Mouse (Mus musculus): ENCODE results near the gene Mtg2. TPM values are rescaled to one million over a fixed set of nuclear protein-coding genes. Genes with fewer than 3 reads are reported as not detected.

Gene Mtg2
- polyA plus RNA-seq, 1 experiment from 2014 or later, result 33.1 TPM

- Histone ChIP-seq H3K36me3 (ENCODE audit: control insufficient read depth, insufficient read depth, low read length) (peaks cover 61% of the 10 kb centered on the region), H3K27me3 (replicated peaks; ENCODE audit: control insufficient read depth, insufficient read depth, low read length) (no peaks in the 10 kb centered on the region), H3K4me2 (ENCODE audit: low read length) (no peak overlapping the region), H3K27ac (ENCODE audit: low read depth, low read length) (no peak overlapping the region), H3K9ac (ENCODE audit: low read depth, low read length) (no peak overlapping the region), H3K4me1 (ENCODE audit: control insufficient read depth, insufficient read depth, low read depth, low read length) (peaks cover 11% of the 10 kb centered on the region), H3K9me3 (ENCODE audit: control insufficient read depth, low read length) (no peaks in the 10 kb centered on the region), H3K4me3 (ENCODE audit: low read length) (no peak overlapping the region)
- ATAC-seq, result no peak
- 75% methylated on average over 3 of the region's 3 CpGs for WGBS
Observed at GRCm38 (mm10) chr2:180032925-180033324, 37.5 kb upstream of the Mtg2 start.

DNA sequence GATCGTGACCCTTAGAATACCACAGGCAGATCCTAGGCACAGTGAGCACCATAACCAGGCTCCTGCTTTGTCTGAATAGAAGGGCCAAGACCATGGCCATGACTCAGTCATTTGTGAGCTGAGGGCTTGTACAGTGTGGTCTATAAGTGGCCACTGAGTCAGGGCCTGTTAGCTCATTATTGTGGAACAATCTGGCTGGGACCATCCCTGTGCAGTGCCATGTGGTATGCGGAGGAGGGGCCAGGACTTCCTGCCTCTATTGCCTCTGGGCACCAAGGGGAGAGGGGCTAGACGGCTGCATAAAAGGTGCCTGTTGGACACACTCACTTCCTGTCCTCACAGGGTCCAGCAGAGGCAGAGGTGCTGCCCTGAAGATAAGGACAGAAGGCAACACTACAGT, 36.4 kb upstream of the Mtg2 start:
- WGBS, result 68% methylated on average over 3 of the region's 3 CpGs
- Histone ChIP-seq H3K4me1 (ENCODE audit: control insufficient read depth, insufficient read depth, low read depth, low read length) (peaks cover under 1% of the 10 kb centered on the region), H3K36me3 (ENCODE audit: control insufficient read depth, insufficient read depth, low read length) (peaks cover 70% of the 10 kb centered on the region), H3K4me2 (ENCODE audit: low read length) (no peak overlapping the region), H3K4me3 (ENCODE audit: low read length) (no peak overlapping the region), H3K9ac (ENCODE audit: low read depth, low read length) (no peak overlapping the region), H3K27ac (ENCODE audit: low read depth, low read length) (no peak overlapping the region), H3K9me3 (ENCODE audit: control insufficient read depth, low read length) (no peaks in the 10 kb centered on the region), H3K27me3 (replicated peaks; ENCODE audit: control insufficient read depth, insufficient read depth, low read length) (no peaks in the 10 kb centered on the region)
- ATAC-seq, result no peak; the same call in 1 of the 2 replicates

- Histone ChIP-seq H3K4me3 (ENCODE audit: low read length) (no peak overlapping the region), H3K9me3 (ENCODE audit: control insufficient read depth, low read length) (no peaks in the 10 kb centered on the region), H3K4me1 (ENCODE audit: control insufficient read depth, insufficient read depth, low read depth, low read length) (peaks cover 2% of the 10 kb centered on the region; the same call in 1 of the 2 replicates), H3K27me3 (replicated peaks; ENCODE audit: control insufficient read depth, insufficient read depth, low read length) (no peaks in the 10 kb centered on the region), H3K9ac (ENCODE audit: low read depth, low read length) (no peak overlapping the region), H3K4me2 (ENCODE audit: low read length) (no peak overlapping the region), H3K36me3 (ENCODE audit: control insufficient read depth, insufficient read depth, low read length) (peaks cover 70% of the 10 kb centered on the region), H3K27ac (ENCODE audit: low read depth, low read length) (no peak overlapping the region)
- no peak for ATAC-seq
- WGBS, result 69% methylated on average over 5 of the region's 5 CpGs
Observed at GRCm38 (mm10) chr2:180034753-180035152, 35.6 kb upstream of the Mtg2 start.

DNA sequence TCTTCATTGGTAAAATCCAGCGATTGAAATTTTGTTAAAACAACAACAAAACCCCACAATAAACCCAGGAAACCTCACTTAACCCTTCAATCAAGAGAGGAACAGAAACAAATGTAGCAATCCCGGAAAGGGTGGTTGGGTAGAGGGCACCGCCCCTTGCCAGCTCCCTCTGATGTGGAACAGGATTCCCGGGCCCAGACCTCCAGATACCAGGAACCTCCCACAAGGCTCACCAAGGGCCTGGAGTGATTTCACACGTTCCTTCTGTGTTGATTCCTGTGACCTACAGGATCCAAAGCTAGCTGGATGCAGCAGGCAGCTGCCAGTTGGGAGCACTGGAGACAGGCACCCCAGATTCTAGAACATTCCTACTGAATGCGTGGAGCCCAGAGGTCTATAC, 30.0 kb upstream of the Mtg2 start:
- 67% methylated on average over 6 of the region's 6 CpGs for WGBS
- peaks cover 33% of the 10 kb centered on the region for H3K36me3 ChIP-seq (ENCODE audit: control insufficient read depth, insufficient read depth, low read length)
- H3K9me3 ChIP-seq (ENCODE audit: control insufficient read depth, low read length), result no peaks in the 10 kb centered on the region
- peaks cover 34% of the 10 kb centered on the region for H3K4me1 ChIP-seq (ENCODE audit: control insufficient read depth, insufficient read depth, low read depth, low read length)
- H3K4me2 ChIP-seq (ENCODE audit: low read length), result peak overlapping the region; percentile 57
- no peak overlapping the region for H3K27ac ChIP-seq (ENCODE audit: low read depth, low read length)
- H3K27me3 ChIP-seq (replicated peaks; ENCODE audit: control insufficient read depth, insufficient read depth, low read length), result no peaks in the 10 kb centered on the region
- ATAC-seq, result no peak
- no peak overlapping the region for H3K4me3 ChIP-seq (ENCODE audit: low read length)
- peak overlapping the region; percentile 30 for H3K9ac ChIP-seq (ENCODE audit: low read depth, low read length)

DNA sequence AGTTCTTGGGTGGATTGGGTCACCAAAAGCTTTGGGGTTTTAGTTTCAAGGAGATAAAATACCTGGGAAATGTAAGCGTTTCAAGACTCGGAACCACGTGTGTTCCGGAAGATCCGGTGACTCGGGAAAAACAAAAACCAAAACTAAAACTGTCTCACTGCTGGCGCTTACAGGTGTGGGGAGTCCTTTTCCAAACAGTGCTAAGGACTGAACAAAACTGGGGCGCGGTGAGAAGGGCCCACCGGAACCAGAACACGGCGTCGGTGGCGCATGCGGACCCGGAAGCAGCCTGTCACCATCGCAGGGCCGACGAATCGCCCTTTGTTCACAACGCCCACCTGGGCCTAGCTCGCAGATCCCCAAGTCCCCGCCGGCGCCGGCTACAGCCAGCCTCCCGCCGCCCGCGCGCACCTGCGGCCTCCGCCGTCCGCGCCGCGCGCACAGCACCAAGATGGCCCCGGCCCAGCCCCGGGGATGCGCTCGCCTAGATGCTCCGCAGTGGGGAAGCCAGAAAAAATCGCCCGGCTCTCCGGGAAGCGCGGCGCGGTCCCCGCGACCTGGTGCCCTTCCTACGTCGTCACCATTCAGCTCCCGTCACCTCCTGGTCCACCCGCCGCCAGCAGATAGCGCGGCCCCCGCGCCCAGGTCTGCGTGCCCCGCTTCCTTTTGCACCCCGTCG, 28.7 kb upstream of the Mtg2 start:
- WGBS, result under 1% methylated on average over 46 of the region's 66 CpGs
- peak overlapping the region; percentile 57 for H3K4me2 ChIP-seq (ENCODE audit: low read length)
- H3K4me3 ChIP-seq (ENCODE audit: low read length), result peak overlapping the region; percentile 97
- H3K36me3 ChIP-seq (ENCODE audit: control insufficient read depth, insufficient read depth, low read length), result peaks cover 21% of the 10 kb centered on the region
- H3K9me3 ChIP-seq (ENCODE audit: control insufficient read depth, low read length), result no peaks in the 10 kb centered on the region
- peaks cover 34% of the 10 kb centered on the region for H3K4me1 ChIP-seq (ENCODE audit: control insufficient read depth, insufficient read depth, low read depth, low read length)
- peak; percentile 66 for ATAC-seq
- H3K27me3 ChIP-seq (replicated peaks; ENCODE audit: control insufficient read depth, insufficient read depth, low read length), result no peaks in the 10 kb centered on the region
- peak overlapping the region; percentile 97 for H3K9ac ChIP-seq (ENCODE audit: low read depth, low read length)
- H3K27ac ChIP-seq (ENCODE audit: low read depth, low read length), result peak overlapping the region; percentile 98

GRCm38 (mm10) chr2:180042256-180042857, 28.0 kb upstream of the Mtg2 start, which contains the start of the genes Psma7 and Ss18l1:
Gene Psma7 (minus strand): TSS chr2:180042433.
Gene Ss18l1 (plus strand): TSS chr2:180042509.
- Histone ChIP-seq H3K4me3 (ENCODE audit: low read length) (peak within 1 kb of the TSS; percentile 97), H3K27ac (ENCODE audit: low read depth, low read length) (peak within 1 kb of the TSS; percentile 98), H3K4me2 (ENCODE audit: low read length) (peak within 1 kb of the TSS; percentile 77), H3K4me1 (ENCODE audit: control insufficient read depth, insufficient read depth, low read depth, low read length) (peaks cover 34% of the 10 kb centered on the region), H3K36me3 (ENCODE audit: control insufficient read depth, insufficient read depth, low read length) (peaks cover 16% of the 10 kb centered on the region), H3K9me3 (ENCODE audit: control insufficient read depth, low read length) (no peaks in the 10 kb centered on the region), H3K9ac (ENCODE audit: low read depth, low read length) (peak within 1 kb of the TSS; percentile 97), H3K27me3 (replicated peaks; ENCODE audit: control insufficient read depth, insufficient read depth, low read length) (no peaks in the 10 kb centered on the region)
- peak; percentile 95 for ATAC-seq
- whole genome bisulfite sequencing, result under 1% methylated on average over 65 of the region's 78 CpGs

- Histone ChIP-seq H3K4me2 (ENCODE audit: low read length) (peak overlapping the region; percentile 77), H3K27ac (ENCODE audit: low read depth, low read length) (peak overlapping the region; percentile 98), H3K4me1 (ENCODE audit: control insufficient read depth, insufficient read depth, low read depth, low read length) (peaks cover 34% of the 10 kb centered on the region), H3K9me3 (ENCODE audit: control insufficient read depth, low read length) (no peaks in the 10 kb centered on the region), H3K36me3 (ENCODE audit: control insufficient read depth, insufficient read depth, low read length) (peaks cover 11% of the 10 kb centered on the region), H3K4me3 (ENCODE audit: low read length) (peak overlapping the region; percentile 97), H3K9ac (ENCODE audit: low read depth, low read length) (peak overlapping the region; percentile 97), H3K27me3 (replicated peaks; ENCODE audit: control insufficient read depth, insufficient read depth, low read length) (no peaks in the 10 kb centered on the region)
- WGBS, result 0% methylated on average over 56 of the region's 66 CpGs
- ATAC-seq, result peak; percentile 57
Observed at GRCm38 (mm10) chr2:180042858-180043515, 27.4 kb upstream of the Mtg2 start.

- Histone ChIP-seq H3K4me2 (ENCODE audit: low read length) (no peak overlapping the region), H3K27me3 (replicated peaks; ENCODE audit: control insufficient read depth, insufficient read depth, low read length) (no peaks in the 10 kb centered on the region), H3K9me3 (ENCODE audit: control insufficient read depth, low read length) (no peaks in the 10 kb centered on the region), H3K27ac (ENCODE audit: low read depth, low read length) (no peak overlapping the region), H3K9ac (ENCODE audit: low read depth, low read length) (no peak overlapping the region), H3K36me3 (ENCODE audit: control insufficient read depth, insufficient read depth, low read length) (no peaks in the 10 kb centered on the region), H3K4me3 (ENCODE audit: low read length) (no peak overlapping the region), H3K4me1 (ENCODE audit: control insufficient read depth, insufficient read depth, low read depth, low read length) (peaks cover 27% of the 10 kb centered on the region)
- ATAC-seq, result no peak
- WGBS, result 53% methylated on average over 4 of the region's 4 CpGs
Observed at GRCm38 (mm10) chr2:180045283-180045682, 25.1 kb upstream of the Mtg2 start.

GRCm38 (mm10) chr2:180047580-180047979, 22.8 kb upstream of the Mtg2 start:
- no peak for ATAC-seq
- H3K9ac ChIP-seq (ENCODE audit: low read depth, low read length), result no peak overlapping the region
- no peak overlapping the region for H3K4me3 ChIP-seq (ENCODE audit: low read length)
- H3K27ac ChIP-seq (ENCODE audit: low read depth, low read length), result no peak overlapping the region
- no peak overlapping the region for H3K4me2 ChIP-seq (ENCODE audit: low read length)
- no peaks in the 10 kb centered on the region for H3K27me3 ChIP-seq (replicated peaks; ENCODE audit: control insufficient read depth, insufficient read depth, low read length)
- H3K36me3 ChIP-seq (ENCODE audit: control insufficient read depth, insufficient read depth, low read length), result no peaks in the 10 kb centered on the region
- 99% methylated on average over 3 of the region's 3 CpGs for WGBS
- peaks cover 18% of the 10 kb centered on the region for H3K4me1 ChIP-seq (ENCODE audit: control insufficient read depth, insufficient read depth, low read depth, low read length)
- no peaks in the 10 kb centered on the region for H3K9me3 ChIP-seq (ENCODE audit: control insufficient read depth, low read length)
